Mouse (Mus musculus) testis, adult 2 months (tissue): ENCODE measurements around the gene Crtc3. TPM values are rescaled to one million over a fixed set of nuclear protein-coding genes. Genes with fewer than 3 reads are reported as not detected.

Source experiments
- H3K27ac ChIP-seq: fragments of 200-500 bp; 2 replicates; pipeline ENCODE4 v1.5.1; 2012; ENCODE audit warnings: low read depth, low read length; ENCODE audit not compliant: control insufficient read depth, insufficient read depth
- H3K27me3 ChIP-seq: fragments of 200-500 bp; 2 replicates; pipeline ENCODE4 v1.6.1; 2012; ENCODE audit warnings: mild to moderate bottlenecking, low read length, moderate library complexity; ENCODE audit not compliant: control insufficient read depth, insufficient read depth
- H3K36me3 ChIP-seq: fragments of 200-500 bp; 2 replicates; pipeline ENCODE4 v1.6.1; 2012; ENCODE audit warnings: mild to moderate bottlenecking, low read length; ENCODE audit not compliant: control insufficient read depth, insufficient read depth
- H3K4me1 ChIP-seq: fragments of 200-500 bp; 2 replicates; pipeline ENCODE4 v1.6.1; 2012; ENCODE audit warnings: low read length; ENCODE audit not compliant: control insufficient read depth, insufficient read depth
- H3K4me3 ChIP-seq: fragments of 200-500 bp; 2 replicates; pipeline ENCODE4 v1.5.1; 2012; ENCODE audit warnings: low read depth, mild to moderate bottlenecking, low read length, moderate library complexity, mixed read lengths; ENCODE audit not compliant: control insufficient read depth
- CTCF ChIP-seq: fragments of 200-500 bp; IDR thresholded peaks from 2 replicates; pipeline ENCODE4 v1.5.1; 2012; ENCODE audit warnings: low read depth, mild to moderate bottlenecking, inconsistent platforms, low read length, moderate library complexity; ENCODE audit not compliant: control insufficient read depth, insufficient read depth, insufficient replicate concordance
- POLR2A ChIP-seq: fragments of 200-500 bp; IDR thresholded peaks from 2 replicates; pipeline ENCODE4 v1.6.1; 2012; ENCODE audit warnings: low read depth, mild to moderate bottlenecking, inconsistent platforms, low read length, moderate library complexity; ENCODE audit not compliant: control insufficient read depth
- polyA plus RNA-seq: library from polyadenylated mRNA; depleted of rRNA; stranded (reverse); fragments of >200 nt; gene quantifications from 2 replicates; pipeline ENCODE4 v1.2.3, GENCODE M21; 2012

The Crtc3 gene
- polyA plus RNA-seq, 1 experiment = 8.8 TPM

GRCm38 (mm10) chr7:80638460-80638859 lies 50.2 kb downstream of the Crtc3 start:
- Histone ChIP-seq H3K27ac (peak overlapping the region; percentile 7; the same call in 1 of the 2 replicates), H3K4me3 (no peak overlapping the region), H3K27me3 (no peaks in the 10 kb centered on the region), H3K36me3 (no peaks in the 10 kb centered on the region), H3K4me1 (peaks cover 11% of the 10 kb centered on the region)
- no peak for TF ChIP-seq POLR2A
- no peak for TF ChIP-seq CTCF

GRCm38 (mm10) chr7:80636953-80637800 lies 51.5 kb downstream of the Crtc3 start:
- peaks cover 11% of the 10 kb centered on the region for H3K4me1 ChIP-seq
- TF ChIP-seq POLR2A (no peak), CTCF (no peak)
- H3K36me3 ChIP-seq = no peaks in the 10 kb centered on the region

GRCm38 (mm10) chr7:80636288-80636952 lies 52.3 kb downstream of the Crtc3 start:
- H3K4me3 ChIP-seq = no peak overlapping the region
- no peaks in the 10 kb centered on the region for H3K27me3 ChIP-seq
- H3K27ac ChIP-seq = no peak overlapping the region
- peaks cover 4% of the 10 kb centered on the region for H3K4me1 ChIP-seq
- TF ChIP-seq POLR2A (no peak), CTCF (no peak)
- H3K36me3 ChIP-seq = no peaks in the 10 kb centered on the region

More at GRCm38 (mm10) chr7:80636953-80637800, 51.5 kb downstream of the Crtc3 start:
- Histone ChIP-seq H3K27ac (peak overlapping the region; percentile 47), H3K4me3 (no peak overlapping the region), H3K27me3 (no peaks in the 10 kb centered on the region)

GRCm38 (mm10) chr7:80635866-80636265 lies 52.8 kb downstream of the Crtc3 start:
- H3K27ac ChIP-seq = no peak overlapping the region
- H3K36me3 ChIP-seq = no peaks in the 10 kb centered on the region
- no peak overlapping the region for H3K4me3 ChIP-seq
- H3K27me3 ChIP-seq = no peaks in the 10 kb centered on the region
- TF ChIP-seq POLR2A = no peak
- TF ChIP-seq CTCF = no peak
- H3K4me1 ChIP-seq = peaks cover 4% of the 10 kb centered on the region; the same call in 1 of the 2 replicates

- Histone ChIP-seq H3K36me3 (no peaks in the 10 kb centered on the region), H3K27me3 (no peaks in the 10 kb centered on the region), H3K4me1 (peaks cover 6% of the 10 kb centered on the region; the same call in 1 of the 2 replicates), H3K4me3 (no peak overlapping the region), H3K27ac (no peak overlapping the region)
- TF ChIP-seq POLR2A (no peak), CTCF (no peak)
Observed at GRCm38 (mm10) chr7:80634741-80635140, 53.9 kb downstream of the Crtc3 start.

GRCm38 (mm10) chr7:80633635-80634034 lies 55.0 kb downstream of the Crtc3 start:
- TF ChIP-seq POLR2A (no peak), CTCF (no peak)
- H3K27me3 ChIP-seq = no peaks in the 10 kb centered on the region
- no peaks in the 10 kb centered on the region for H3K36me3 ChIP-seq
- H3K4me1 ChIP-seq = peaks cover 16% of the 10 kb centered on the region
- no peak overlapping the region for H3K4me3 ChIP-seq
- no peak overlapping the region for H3K27ac ChIP-seq

GRCm38 (mm10) chr7:80631993-80632392 lies 56.7 kb downstream of the Crtc3 start:
- Histone ChIP-seq H3K27me3 (no peaks in the 10 kb centered on the region), H3K36me3 (no peaks in the 10 kb centered on the region), H3K4me1 (peaks cover 15% of the 10 kb centered on the region), H3K4me3 (no peak overlapping the region), H3K27ac (peak overlapping the region; percentile 7; the same call in 1 of the 2 replicates)
- no peak for TF ChIP-seq CTCF
- no peak for TF ChIP-seq POLR2A
